Mouse (Mus musculus) liver, postnatal 0 days (tissue): ENCODE measurements at regions not wholly inside any gene's neighbourhood (a gene's known extent, or its start where the extent isn't known, plus 50 kb on each side); places are given as distances from the start of the nearest gene placed in this dataset.

Experiments
- CTCF ChIP-seq: sonication (generic); IDR thresholded peaks from 2 replicates; pipeline ENCODE4 v1.5.1; 2016; ENCODE audit warnings: antibody characterized with exemption, low read depth
- EP300 ChIP-seq: IDR thresholded peaks from 2 replicates; pipeline ENCODE4 v1.6.1; 2016; ENCODE audit warnings: antibody characterized with exemption, low read depth, mild to moderate bottlenecking

GRCm38 (mm10) chr1:105075728-105076127 lies 280.8 kb downstream of the Rnf152 start:
- TF ChIP-seq CTCF: no peak
- TF ChIP-seq EP300: no peak
